Mouse (Mus musculus) activated CD4-positive, CD25-positive, alpha-beta regulatory T cell, adult 9 weeks (primary cell): ENCODE results near the gene Ppp2r1a. TPM values are rescaled to one million over a fixed set of nuclear protein-coding genes. Genes with fewer than 3 reads are reported as not detected.

Source experiments
- polyA plus RNA-seq: library from polyadenylated mRNA; unstranded; fragments of 100-300 nt; shearing (Covaris generic); gene quantifications from one replicate; pipeline ENCODE4 v1.2.1, GENCODE M21; 2017

Ppp2r1a gene
- polyA plus RNA-seq: 312 TPM

GRCm38 (mm10) chr17:20944985-20945891, at the start of gene Ppp2r1a:
TSS of gene Ppp2r1a (plus strand) at chr17:20945311.

GRCm38 (mm10) chr17:20904991-20905390, 40.1 kb upstream of the Ppp2r1a start, which contains the start of gene Vmn1r231:
TSS of gene Vmn1r231 (minus strand) at chr17:20905091.

GRCm38 (mm10) chr17:20919614-20920013, 25.5 kb upstream of the Ppp2r1a start, which contains the start of gene Vmn1r232:
TSS of gene Vmn1r232 (minus strand) at chr17:20919714.

GRCm38 (mm10) chr17:20996364-20996763, 51.3 kb downstream of the Ppp2r1a start, which contains the start of gene Vmn1r233:
TSS of gene Vmn1r233 (minus strand) at chr17:20996464.

GRCm38 (mm10) chr17:21008382-21009331, 63.5 kb downstream of the Ppp2r1a start, which contains the start of gene Zfp160:
TSS of gene Zfp160 (plus strand) at chr17:21008903.

Other genes with a start within 250 kb of the Ppp2r1a start
- gene Vmn1r227, start 215.5 kb upstream of the Ppp2r1a start, polyA plus RNA-seq: not detected
- gene Vmn1r228, start 159.2 kb upstream of the Ppp2r1a start, polyA plus RNA-seq: not detected
- gene Vmn1r229, start 133.8 kb upstream of the Ppp2r1a start, polyA plus RNA-seq: 0.02 TPM
- gene Vmn1r230, start 104.9 kb upstream of the Ppp2r1a start, polyA plus RNA-seq: not detected
- gene Vmn1r231, start 40.2 kb upstream of the Ppp2r1a start, polyA plus RNA-seq: not detected
- gene Vmn1r232, start 25.6 kb upstream of the Ppp2r1a start, polyA plus RNA-seq: not detected
- gene Vmn1r233, start 51.2 kb downstream of the Ppp2r1a start, polyA plus RNA-seq: not detected
- gene Zfp160, start 63.6 kb downstream of the Ppp2r1a start, polyA plus RNA-seq: 21.7 TPM